Mouse (Mus musculus): ENCODE results near the gene Gm21887. TPM values are rescaled to one million over a fixed set of nuclear protein-coding genes. Genes with fewer than 3 reads are reported as not detected.
A peak's percentile ranks its signal among the peaks of the same experiment; 100 is the strongest.
"Not testable (repeated sequence)": the region's sequence is repeated elsewhere in the genome, so short reads cannot be mapped to it uniquely, and the experiment has no call there.

Gene Gm21887
- polyA plus RNA-seq, 1 experiment from 2014 or later = 175 TPM

DNA sequence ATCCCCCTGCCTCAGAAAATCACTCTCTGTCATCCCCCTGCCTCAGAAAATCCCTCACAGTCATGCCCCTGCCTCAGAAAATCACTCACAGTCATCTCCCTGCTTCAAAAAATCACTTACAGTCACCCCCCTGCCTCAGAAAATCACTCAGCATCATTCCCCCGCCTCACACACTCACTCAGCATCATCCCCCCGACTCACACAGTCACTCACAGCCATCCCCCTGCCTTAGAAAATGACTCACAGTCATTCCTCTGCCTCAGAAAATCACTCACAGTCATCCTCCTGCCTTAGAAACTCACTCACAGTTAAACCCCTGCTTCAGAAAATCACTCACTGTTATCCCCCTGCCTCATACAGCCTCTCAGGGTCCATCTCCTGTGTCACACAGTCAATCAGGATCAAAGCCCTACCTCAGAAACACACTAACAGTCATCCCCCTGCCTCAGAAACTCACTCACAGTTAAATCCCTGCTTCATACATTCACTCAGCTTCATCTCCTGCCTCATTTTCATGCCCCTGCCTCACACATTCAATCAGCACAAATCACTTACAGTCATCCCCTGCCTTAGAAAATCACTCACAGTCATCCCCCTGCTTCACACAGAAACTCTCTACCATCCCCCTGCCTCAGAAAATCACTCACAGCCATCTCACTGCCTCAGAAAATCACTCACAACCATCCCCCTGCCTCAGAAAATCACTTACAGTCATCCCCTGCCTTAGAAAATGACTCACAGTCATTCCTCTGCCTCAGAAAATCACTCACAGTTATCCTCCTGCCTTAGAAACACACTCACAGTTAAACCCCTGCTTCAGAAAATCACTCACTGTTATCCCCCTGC lies 14.4 kb upstream of the Gm21887 start:
- peaks cover 17% of the 10 kb centered on the region for H3K9me3 ChIP-seq (ENCODE audit: control insufficient read depth, low read length)
- H3K36me3 ChIP-seq (ENCODE audit: control insufficient read depth, insufficient read depth, low read length); H3K9ac ChIP-seq (ENCODE audit: low read depth, low read length); H3K4me3 ChIP-seq (ENCODE audit: low read depth, low read length); H3K27me3 ChIP-seq (ENCODE audit: control insufficient read depth, insufficient read depth, low read length); H3K4me1 ChIP-seq (replicated peaks; ENCODE audit: control insufficient read depth, insufficient read depth, low read length); H3K27ac ChIP-seq (ENCODE audit: low read depth, low read length); H3K4me2 ChIP-seq (replicated peaks; ENCODE audit: low read depth, low read length); ATAC-seq (ENCODE audit: low FRiP score): not testable (repeated sequence)
- peak; percentile 34 for DNase-seq (ENCODE audit: low spot score)
- 33% methylated on average over 2 of the region's 2 CpGs for WGBS

DNA sequence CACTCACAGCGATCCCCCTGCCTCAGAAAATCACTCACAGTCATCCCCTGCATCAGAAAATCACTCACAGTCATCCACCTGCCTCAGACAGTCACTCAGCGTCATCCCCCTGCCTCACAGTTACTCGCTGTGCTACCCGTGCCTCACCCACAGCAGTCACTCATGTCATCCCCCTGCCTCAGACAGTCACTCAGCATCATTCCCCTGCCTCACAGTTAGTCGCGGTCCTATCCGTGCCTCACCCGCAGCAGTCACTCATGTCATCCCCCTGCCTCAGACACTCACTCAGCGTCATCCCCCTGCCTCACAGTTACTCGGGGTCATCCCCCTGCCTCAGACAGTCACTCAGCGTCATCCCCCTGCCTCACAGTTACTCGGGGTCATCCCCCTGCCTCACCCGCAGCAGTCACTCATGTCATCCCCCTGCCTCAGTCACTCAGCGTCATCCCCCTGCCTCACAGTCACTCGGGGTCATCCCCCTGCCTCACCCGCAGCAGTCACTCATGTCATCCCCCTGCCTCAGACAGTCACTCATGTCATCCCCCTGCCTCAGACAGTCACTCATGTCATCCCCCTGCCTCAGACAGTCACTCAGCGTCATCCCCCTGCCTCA lies 13.4 kb upstream of the Gm21887 start:
- H3K4me2 ChIP-seq (replicated peaks; ENCODE audit: low read depth, low read length); H3K27ac ChIP-seq (ENCODE audit: low read depth, low read length); H3K27me3 ChIP-seq (ENCODE audit: control insufficient read depth, insufficient read depth, low read length); ATAC-seq (ENCODE audit: low FRiP score); H3K36me3 ChIP-seq (ENCODE audit: control insufficient read depth, insufficient read depth, low read length); H3K4me3 ChIP-seq (ENCODE audit: low read depth, low read length); H3K9ac ChIP-seq (ENCODE audit: low read depth, low read length); H3K4me1 ChIP-seq (replicated peaks; ENCODE audit: control insufficient read depth, insufficient read depth, low read length): not testable (repeated sequence)
- DNase-seq (ENCODE audit: low spot score) = peak; percentile 0
- H3K9me3 ChIP-seq (ENCODE audit: control insufficient read depth, low read length) = peaks cover 15% of the 10 kb centered on the region
- 60% methylated on average over 1 of the region's 17 CpGs for WGBS

DNA sequence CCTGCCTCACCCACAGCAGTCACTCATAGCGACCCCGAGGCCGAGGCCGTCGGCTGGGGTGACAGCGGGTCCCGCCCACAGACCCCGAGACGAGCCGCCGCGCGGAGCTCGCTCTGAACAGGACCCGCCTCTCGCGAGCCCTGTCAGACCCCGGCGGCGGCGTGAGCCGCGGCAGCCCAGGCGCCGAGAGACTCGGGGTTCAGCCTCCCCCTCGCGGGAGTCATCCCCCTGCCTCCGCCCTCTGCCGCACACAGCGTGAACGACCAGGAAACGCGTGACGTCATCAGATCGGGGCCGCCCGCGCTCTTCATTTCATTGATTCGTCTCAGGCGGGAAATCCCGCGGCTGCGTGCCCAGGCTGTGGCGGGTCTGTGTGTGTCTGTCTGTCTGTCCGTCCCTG lies 12.5 kb upstream of the Gm21887 start:
- not testable (repeated sequence) for DNase-seq (ENCODE audit: low spot score); H3K4me2 ChIP-seq (replicated peaks; ENCODE audit: low read depth, low read length)
- no CpG with 5 or more reads among the region's 46 CpGs for WGBS

DNA sequence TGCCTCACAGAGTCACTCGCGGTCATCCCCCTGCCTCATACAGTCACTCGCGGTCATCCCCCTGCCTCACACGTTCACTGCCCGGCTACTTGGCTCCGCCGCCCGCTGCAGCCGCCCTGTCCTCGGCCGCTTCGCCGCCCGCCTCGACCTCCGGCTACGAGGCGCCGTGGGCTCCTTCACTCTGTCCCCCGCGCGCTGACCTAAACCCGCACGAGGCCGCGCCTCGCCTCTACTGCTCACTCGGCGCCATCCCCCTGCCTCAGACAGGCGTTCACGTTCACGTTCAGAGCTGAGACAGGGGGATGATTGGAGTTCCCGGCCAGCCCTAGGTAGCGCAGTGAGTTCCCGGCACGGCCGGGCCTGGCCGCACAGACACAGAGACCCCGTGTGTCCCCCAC lies 12.0 kb upstream of the Gm21887 start:
- not testable (repeated sequence) for H3K4me1 ChIP-seq (replicated peaks; ENCODE audit: control insufficient read depth, insufficient read depth, low read length); DNase-seq (ENCODE audit: low spot score); H3K36me3 ChIP-seq (ENCODE audit: control insufficient read depth, insufficient read depth, low read length); H3K27me3 ChIP-seq (ENCODE audit: control insufficient read depth, insufficient read depth, low read length)
- Histone ChIP-seq H3K9ac (ENCODE audit: low read depth, low read length) (peak overlapping the region; percentile 31; the same call in 1 of the 2 replicates), H3K4me2 (replicated peaks; ENCODE audit: low read depth, low read length) (peak overlapping the region; percentile 63), H3K9me3 (ENCODE audit: control insufficient read depth, low read length) (peaks cover 16% of the 10 kb centered on the region), H3K4me3 (ENCODE audit: low read depth, low read length) (peak overlapping the region; percentile 35), H3K27ac (ENCODE audit: low read depth, low read length) (peak overlapping the region; percentile 94)
- ATAC-seq (ENCODE audit: low FRiP score) = peak; percentile 6; the same call in 1 of the 2 replicates
- 40% methylated on average over 36 of the region's 40 CpGs for WGBS

More for the DNA sequence above, 12.5 kb upstream of the Gm21887 start:
- not testable (repeated sequence) for H3K4me1 ChIP-seq (replicated peaks; ENCODE audit: control insufficient read depth, insufficient read depth, low read length); H3K4me3 ChIP-seq (ENCODE audit: low read depth, low read length); H3K27me3 ChIP-seq (ENCODE audit: control insufficient read depth, insufficient read depth, low read length); ATAC-seq (ENCODE audit: low FRiP score); H3K27ac ChIP-seq (ENCODE audit: low read depth, low read length); H3K9ac ChIP-seq (ENCODE audit: low read depth, low read length); H3K36me3 ChIP-seq (ENCODE audit: control insufficient read depth, insufficient read depth, low read length)
- peaks cover 16% of the 10 kb centered on the region for H3K9me3 ChIP-seq (ENCODE audit: control insufficient read depth, low read length)

GRCm38 (mm10) chrX:169997854-169998456 lies 11.5 kb upstream of the Gm21887 start:
- Histone ChIP-seq H3K9me3 (ENCODE audit: control insufficient read depth, low read length) (peaks cover 12% of the 10 kb centered on the region), H3K4me2 (replicated peaks; ENCODE audit: low read depth, low read length) (peak overlapping the region; percentile 63), H3K27ac (ENCODE audit: low read depth, low read length) (peak overlapping the region; percentile 94), H3K4me3 (ENCODE audit: low read depth, low read length) (peak overlapping the region; percentile 35), H3K9ac (ENCODE audit: low read depth, low read length) (peak overlapping the region; percentile 31; the same call in 1 of the 2 replicates)
- 22% methylated on average over 14 of the region's 37 CpGs for WGBS
- not testable (repeated sequence) for H3K36me3 ChIP-seq (ENCODE audit: control insufficient read depth, insufficient read depth, low read length); H3K27me3 ChIP-seq (ENCODE audit: control insufficient read depth, insufficient read depth, low read length); H3K4me1 ChIP-seq (replicated peaks; ENCODE audit: control insufficient read depth, insufficient read depth, low read length)
- ATAC-seq (ENCODE audit: low FRiP score) (peak; percentile 92), DNase-seq (ENCODE audit: low spot score) (peak; percentile 71)

DNA sequence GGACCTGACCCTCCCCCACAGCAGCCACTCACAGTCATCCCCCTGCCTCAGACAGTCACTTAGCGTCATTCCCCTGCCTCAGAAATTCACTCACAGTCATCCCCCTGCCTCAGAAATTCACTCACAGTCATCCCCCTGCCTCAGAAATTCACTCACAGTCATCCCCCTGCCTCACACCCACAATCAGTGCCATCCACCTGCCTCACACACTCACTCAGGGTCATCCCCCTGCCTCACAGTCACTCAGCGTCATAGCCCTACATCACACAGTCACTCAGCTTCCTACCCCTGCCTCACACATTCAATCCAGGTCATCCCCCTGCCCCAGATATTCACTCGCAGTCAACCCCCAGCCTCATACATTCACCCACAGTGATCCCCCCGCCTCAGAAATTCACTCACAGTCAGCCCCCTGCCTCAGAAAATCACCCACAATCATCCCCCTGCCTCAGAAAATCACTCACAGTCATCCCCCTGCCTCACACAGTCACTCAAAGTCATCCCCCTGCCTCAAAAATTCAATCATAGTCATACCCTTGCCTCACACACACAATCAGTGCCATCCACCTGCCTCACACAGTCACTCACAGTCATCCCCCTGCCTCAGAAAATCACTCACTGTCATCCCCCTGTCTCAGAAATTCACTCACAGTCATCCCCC lies 10.8 kb upstream of the Gm21887 start:
- Histone ChIP-seq H3K9me3 (ENCODE audit: control insufficient read depth, low read length) (peaks cover 12% of the 10 kb centered on the region), H3K27ac (ENCODE audit: low read depth, low read length) (0 out of 2 replicates have a peak overlapping the region, but pooled peaks have one; percentile 2)
- not testable (repeated sequence) for DNase-seq (ENCODE audit: low spot score); H3K27me3 ChIP-seq (ENCODE audit: control insufficient read depth, insufficient read depth, low read length); H3K36me3 ChIP-seq (ENCODE audit: control insufficient read depth, insufficient read depth, low read length); H3K4me3 ChIP-seq (ENCODE audit: low read depth, low read length); ATAC-seq (ENCODE audit: low FRiP score); H3K4me2 ChIP-seq (replicated peaks; ENCODE audit: low read depth, low read length); H3K4me1 ChIP-seq (replicated peaks; ENCODE audit: control insufficient read depth, insufficient read depth, low read length); H3K9ac ChIP-seq (ENCODE audit: low read depth, low read length)
- WGBS = 14% methylated on average over 1 of the region's 4 CpGs

DNA sequence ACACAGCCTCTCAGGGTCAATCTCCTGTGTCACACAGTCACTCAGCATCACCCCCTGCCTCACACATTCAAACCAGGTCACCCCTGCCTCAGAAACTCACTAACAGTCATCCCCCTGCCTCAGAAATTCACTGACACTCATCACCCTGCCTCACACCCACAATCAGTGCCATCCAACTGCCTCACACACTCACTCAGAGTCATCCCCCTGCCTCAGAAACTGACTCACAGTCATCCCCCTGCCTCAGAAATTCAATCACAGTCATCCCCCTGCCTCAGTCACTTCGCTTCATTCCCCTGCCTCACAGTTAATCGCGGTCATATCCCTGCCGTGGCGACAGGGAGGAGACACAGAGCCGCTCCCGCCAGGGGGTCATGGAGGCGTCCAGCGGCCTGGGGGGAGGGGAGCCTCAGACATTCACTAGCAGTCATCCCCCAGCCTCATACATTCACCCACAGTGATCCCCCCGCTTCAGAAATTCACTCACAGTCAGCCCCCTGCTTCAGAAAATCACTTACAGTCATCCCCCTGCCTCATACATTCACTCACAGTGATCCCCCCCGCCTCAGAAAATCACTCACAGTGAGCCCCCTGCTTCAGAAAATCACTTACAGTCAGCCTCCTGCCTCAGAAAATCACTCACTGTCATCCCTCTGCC lies 10.1 kb upstream of the Gm21887 start:
- not testable (repeated sequence) for ATAC-seq (ENCODE audit: low FRiP score); H3K27me3 ChIP-seq (ENCODE audit: control insufficient read depth, insufficient read depth, low read length); H3K9ac ChIP-seq (ENCODE audit: low read depth, low read length); H3K4me1 ChIP-seq (replicated peaks; ENCODE audit: control insufficient read depth, insufficient read depth, low read length); H3K36me3 ChIP-seq (ENCODE audit: control insufficient read depth, insufficient read depth, low read length); H3K4me2 ChIP-seq (replicated peaks; ENCODE audit: low read depth, low read length); H3K4me3 ChIP-seq (ENCODE audit: low read depth, low read length)
- 46% methylated on average over 5 of the region's 11 CpGs for WGBS
- DNase-seq (ENCODE audit: low spot score) = peak; percentile 43
- H3K9me3 ChIP-seq (ENCODE audit: control insufficient read depth, low read length) = peaks cover 16% of the 10 kb centered on the region
- H3K27ac ChIP-seq (ENCODE audit: low read depth, low read length) = peak overlapping the region; percentile 2; the same call in 1 of the 2 replicates

All from hindbrain, embryonic 11.5 days (tissue).